Mouse (Mus musculus) midbrain, embryonic 15.5 days (tissue): ENCODE results near the gene Chd3. TPM values are rescaled to one million over a fixed set of nuclear protein-coding genes. Genes with fewer than 3 reads are reported as not detected.

ENCODE experiments used
- ATAC-seq: fragments of 200-750 bp; cut with Nextera tagmentation; replicated peaks from 2 replicates; pipeline ENCODE4 v1.8.0; 2017; ENCODE audit warnings: moderate TSS enrichment
- H3K27ac ChIP-seq: fragments of 300-500 bp; sonication (generic); 2 replicates; pipeline ENCODE4 v1.5.1; 2015; ENCODE audit warnings: mild to moderate bottlenecking, inconsistent platforms
- H3K27me3 ChIP-seq: fragments of 300-500 bp; sonication (generic); replicated peaks from 2 replicates; pipeline ENCODE4 v1.6.1; 2015; ENCODE audit warnings: inconsistent platforms
- H3K36me3 ChIP-seq: fragments of 300-500 bp; sonication (generic); replicated peaks from 2 replicates; pipeline ENCODE4 v1.6.1; 2015; ENCODE audit warnings: inconsistent platforms
- H3K4me1 ChIP-seq: fragments of 300-500 bp; sonication (generic); 2 replicates; pipeline ENCODE4 v1.6.1; 2015; ENCODE audit warnings: inconsistent platforms
- H3K4me2 ChIP-seq: fragments of 300-500 bp; sonication (generic); 2 replicates; pipeline ENCODE4 v1.6.1; 2015; ENCODE audit warnings: inconsistent platforms, mild to moderate bottlenecking, moderate library complexity
- H3K4me3 ChIP-seq: fragments of 300-500 bp; sonication (generic); 2 replicates; pipeline ENCODE4 v1.5.1; 2015; ENCODE audit warnings: mild to moderate bottlenecking, inconsistent platforms
- H3K9ac ChIP-seq: fragments of 300-500 bp; sonication (generic); 2 replicates; pipeline ENCODE4 v1.6.1; 2015; ENCODE audit warnings: mild to moderate bottlenecking, inconsistent platforms
- H3K9me3 ChIP-seq: fragments of 300-500 bp; sonication (generic); 2 replicates; pipeline ENCODE4 v1.6.1; 2016; ENCODE audit warnings: inconsistent platforms
- WGBS: fragments of 180-500 bp; shearing (Covaris S2); methylation state at CpG from one replicate; pipeline ENCODE4 v1.1.7; 2015; ENCODE audit warnings: mixed read lengths; 5-methylcytosine and 5-hydroxymethylcytosine counted together
- polyA plus RNA-seq: library from polyadenylated mRNA; unstranded; fragments of >200 nt; fragmentation: Nextera tagmentation; extraction: Ambion mirVana; gene quantifications from 2 replicates; pipeline ENCODE4 v1.2.1, GENCODE M21; 2015

Chd3 gene
- polyA plus RNA-seq, 1 experiment from 2014 or later: 102 TPM

DNA sequence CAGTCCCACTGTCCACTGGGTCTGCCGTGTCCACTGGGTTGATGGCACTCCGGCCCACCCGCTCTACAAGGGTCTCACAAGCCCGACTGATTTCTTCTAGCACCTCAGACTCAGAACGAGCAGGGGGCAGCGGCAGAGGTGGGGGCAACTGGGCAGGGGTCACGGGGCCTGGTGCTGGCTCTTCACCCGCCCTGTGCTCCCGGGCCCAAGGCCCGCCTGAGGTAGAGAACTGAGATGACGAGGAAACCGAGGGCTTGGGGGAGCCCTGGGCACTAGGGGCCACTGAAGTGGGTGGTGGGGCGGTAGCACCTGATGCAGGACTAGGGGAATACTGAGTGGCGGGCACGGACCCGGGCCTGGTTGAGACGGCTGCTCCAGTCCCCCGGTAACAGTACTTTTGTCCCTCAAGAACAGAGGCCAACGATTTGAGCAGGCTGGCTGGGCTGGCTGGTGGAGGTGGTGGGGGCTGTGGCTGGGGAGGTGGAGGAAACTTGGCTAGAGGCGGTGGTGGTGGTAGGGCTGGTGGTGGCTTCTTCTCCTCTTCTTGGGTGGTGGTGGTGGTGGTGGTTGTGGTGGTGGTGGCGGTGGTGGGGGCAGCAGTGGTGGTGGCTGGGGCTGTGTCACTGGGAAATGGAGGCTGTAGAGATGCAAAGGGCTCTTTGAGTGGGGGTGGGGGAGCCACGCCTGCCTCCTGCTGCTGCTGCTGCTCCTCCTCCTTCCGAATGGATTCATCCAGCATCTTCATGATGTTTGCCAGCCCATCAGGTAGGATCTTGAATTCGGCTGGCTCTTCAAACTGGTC lies 35.6 kb upstream of the Chd3 start:
- no peaks in the 10 kb centered on the region for H3K9me3 ChIP-seq
- no peak overlapping the region for H3K4me3 ChIP-seq
- no peak overlapping the region for H3K4me2 ChIP-seq
- ATAC-seq: no peak
- no peak overlapping the region for H3K27ac ChIP-seq
- no peak overlapping the region for H3K9ac ChIP-seq
- 93% methylated on average over 23 of the region's 24 CpGs for WGBS
- peaks cover 26% of the 10 kb centered on the region for H3K4me1 ChIP-seq
- H3K27me3 ChIP-seq: 0 out of 2 replicates have a peak, but pooled peaks cover 6% of the 10 kb centered on the region
- peaks cover 72% of the 10 kb centered on the region for H3K36me3 ChIP-seq

DNA sequence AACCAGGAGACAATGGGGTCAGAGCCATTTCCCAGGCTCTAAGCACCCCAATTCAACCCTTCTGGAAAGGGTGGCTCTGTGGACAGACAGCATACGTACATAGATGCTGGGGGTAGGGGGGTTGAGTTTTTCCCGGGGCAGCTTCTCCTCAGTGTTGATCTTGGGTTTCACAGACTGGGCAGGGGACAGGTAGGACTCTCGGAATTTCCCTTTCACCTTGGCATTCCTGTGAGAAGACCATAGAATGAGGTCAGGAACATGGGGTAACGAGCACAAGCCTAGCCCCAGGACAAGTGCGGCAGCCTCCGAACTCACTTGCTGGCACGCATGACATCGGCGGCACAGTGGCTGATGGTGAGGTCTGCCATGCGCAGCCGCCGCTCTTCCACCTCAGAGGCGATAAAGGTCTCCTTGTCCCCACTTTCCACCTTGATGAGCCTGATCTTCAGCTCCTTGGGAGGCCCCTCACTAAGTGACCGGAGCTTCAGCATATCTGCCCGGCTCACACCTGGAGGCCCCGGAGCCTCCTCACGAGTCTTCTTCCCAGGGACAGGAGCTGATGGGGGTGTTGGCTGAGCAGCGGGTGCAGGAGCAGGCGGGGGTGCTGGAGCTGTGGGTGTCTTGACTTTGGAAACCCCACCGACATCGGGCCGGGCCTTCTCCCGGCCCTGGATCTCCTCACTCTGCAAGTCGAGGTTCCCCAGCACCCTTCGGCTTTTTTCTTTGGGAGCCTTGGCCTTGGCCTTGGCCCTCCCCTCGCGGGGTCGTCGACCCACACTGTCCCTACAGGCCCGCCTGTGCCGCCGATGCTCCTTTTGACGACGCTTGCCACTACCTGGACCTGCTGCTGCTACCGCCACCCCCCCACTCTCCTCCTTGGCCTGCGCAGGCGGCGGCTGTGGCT lies 34.7 kb upstream of the Chd3 start:
- H3K4me2 ChIP-seq: no peak overlapping the region
- WGBS: 92% methylated on average over 37 of the region's 38 CpGs
- H3K9me3 ChIP-seq: no peaks in the 10 kb centered on the region
- ATAC-seq: no peak
- 0 out of 2 replicates have a peak, but pooled peaks cover 6% of the 10 kb centered on the region for H3K27me3 ChIP-seq
- no peak overlapping the region for H3K9ac ChIP-seq
- H3K36me3 ChIP-seq: peaks cover 75% of the 10 kb centered on the region
- H3K4me1 ChIP-seq: peaks cover 17% of the 10 kb centered on the region
- no peak overlapping the region for H3K27ac ChIP-seq
- no peak overlapping the region for H3K4me3 ChIP-seq

DNA sequence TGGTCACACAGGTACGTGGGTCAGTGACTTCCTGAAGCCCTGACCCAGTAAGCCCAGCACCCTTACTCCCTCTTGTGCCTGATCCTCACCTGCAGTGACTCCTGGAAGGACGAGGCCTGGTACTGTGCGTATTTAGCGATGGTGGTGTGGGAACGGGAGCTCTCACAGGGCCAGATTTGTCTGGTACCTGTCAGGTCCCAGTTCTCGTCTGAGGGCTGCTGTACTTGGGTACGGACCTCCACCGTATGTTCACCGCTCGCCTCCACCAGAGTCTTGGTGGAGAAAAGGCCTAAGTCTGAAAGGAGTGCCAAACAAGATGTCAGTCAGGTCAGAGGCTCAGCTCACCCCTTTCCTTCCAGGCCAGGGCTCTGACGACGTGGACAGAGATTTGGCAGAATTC lies 32.8 kb upstream of the Chd3 start:
- 0 out of 2 replicates have a peak overlapping the region, but pooled peaks have one; percentile 2 for H3K27ac ChIP-seq
- 87% methylated on average over 12 of the region's 12 CpGs for WGBS
- H3K27me3 ChIP-seq: 0 out of 2 replicates have a peak, but pooled peaks cover 6% of the 10 kb centered on the region
- H3K4me3 ChIP-seq: no peak overlapping the region
- H3K9me3 ChIP-seq: no peaks in the 10 kb centered on the region
- ATAC-seq: no peak
- peaks cover 67% of the 10 kb centered on the region for H3K36me3 ChIP-seq
- H3K9ac ChIP-seq: no peak overlapping the region
- H3K4me1 ChIP-seq: peaks cover 7% of the 10 kb centered on the region
- no peak overlapping the region for H3K4me2 ChIP-seq

DNA sequence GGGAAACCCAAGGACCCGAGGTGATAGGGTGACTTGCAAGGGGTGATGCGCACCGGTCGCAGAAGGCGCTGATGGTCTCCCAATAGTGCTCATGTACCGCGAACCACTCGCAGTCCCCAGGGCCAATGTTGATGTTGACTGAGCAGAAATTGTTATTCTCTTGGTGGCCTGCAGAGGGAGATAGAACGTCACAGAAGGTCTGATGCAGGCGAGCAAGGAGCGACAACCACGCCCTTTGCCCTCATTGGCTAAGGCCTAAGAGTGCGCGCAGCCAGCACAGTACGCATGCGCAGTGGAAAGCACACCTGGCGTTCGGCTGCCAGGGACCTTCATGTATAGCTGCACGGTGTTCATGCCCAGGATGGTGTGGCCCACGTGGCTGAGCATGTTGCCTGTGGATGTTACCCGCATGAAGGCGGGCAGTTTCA lies 32.0 kb upstream of the Chd3 start:
- H3K4me3 ChIP-seq: no peak overlapping the region
- H3K9me3 ChIP-seq: no peaks in the 10 kb centered on the region
- peak; percentile 70 for ATAC-seq
- no peak overlapping the region for H3K4me2 ChIP-seq
- no peak overlapping the region for H3K9ac ChIP-seq
- 0 out of 2 replicates have a peak, but pooled peaks cover 6% of the 10 kb centered on the region for H3K27me3 ChIP-seq
- 0 out of 2 replicates have a peak overlapping the region, but pooled peaks have one; percentile 2 for H3K27ac ChIP-seq
- WGBS: 19% methylated on average over 22 of the region's 22 CpGs
- H3K4me1 ChIP-seq: peaks cover 13% of the 10 kb centered on the region
- H3K36me3 ChIP-seq: peaks cover 61% of the 10 kb centered on the region

- no peak overlapping the region for H3K4me2 ChIP-seq
- H3K4me1 ChIP-seq: peaks cover 16% of the 10 kb centered on the region
- H3K9me3 ChIP-seq: no peaks in the 10 kb centered on the region
- no peak overlapping the region for H3K27ac ChIP-seq
- H3K9ac ChIP-seq: no peak overlapping the region
- H3K27me3 ChIP-seq: 0 out of 2 replicates have a peak, but pooled peaks cover 6% of the 10 kb centered on the region
- H3K4me3 ChIP-seq: no peak overlapping the region
- peaks cover 51% of the 10 kb centered on the region for H3K36me3 ChIP-seq
- no peak for ATAC-seq
- WGBS: 79% methylated on average over 25 of the region's 25 CpGs
Observed at GRCm38 (mm10) chr11:69400083-69400850, 31.1 kb upstream of the Chd3 start.

DNA sequence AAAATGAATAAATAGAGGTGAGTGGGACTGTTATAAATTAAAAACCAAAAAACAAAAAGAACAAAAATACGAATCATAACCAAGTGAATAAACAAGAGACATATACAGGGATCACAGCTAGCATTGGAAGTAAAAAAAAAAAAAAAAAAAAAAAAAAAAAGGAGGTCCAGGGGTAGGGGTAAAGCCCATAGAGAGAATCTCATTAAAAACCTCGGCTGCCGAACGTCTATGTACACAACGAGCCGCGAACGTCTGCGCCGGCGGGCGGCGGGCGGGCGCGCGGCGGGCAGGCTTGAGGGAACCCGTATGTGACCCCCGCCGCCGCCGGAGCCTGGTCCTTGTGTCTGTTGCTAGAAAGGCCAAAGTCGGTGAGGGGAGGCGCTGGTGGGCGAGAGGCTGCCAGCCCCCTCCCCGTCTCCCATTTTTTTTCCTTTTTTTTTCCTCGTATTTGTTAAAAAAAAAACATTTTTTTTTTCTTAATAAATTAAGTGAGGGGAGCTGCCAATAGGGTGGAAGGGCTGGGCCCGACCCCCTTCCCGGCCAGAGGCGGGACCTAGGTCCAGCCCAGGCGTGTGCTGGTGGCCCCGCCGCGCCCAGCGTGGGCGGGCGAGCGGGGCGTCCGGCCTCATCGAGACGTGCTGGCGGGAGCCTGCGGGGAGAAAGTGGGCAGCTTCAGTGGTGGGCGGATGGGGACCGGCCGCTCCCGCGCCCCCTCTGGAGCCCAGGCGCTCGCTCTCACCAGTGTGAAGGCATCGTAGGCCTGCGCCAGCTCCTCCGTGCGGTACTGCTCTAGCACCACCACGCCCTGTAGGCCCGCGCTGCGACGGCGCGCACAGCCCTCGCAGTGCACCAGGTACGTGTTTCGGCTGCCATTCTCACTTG lies 30.2 kb upstream of the Chd3 start:
- no peak overlapping the region for H3K4me3 ChIP-seq
- WGBS: 21% methylated on average over 58 of the region's 66 CpGs

GRCm38 (mm10) chr11:69398486-69399200 lies 29.4 kb upstream of the Chd3 start:
- peaks cover 37% of the 10 kb centered on the region for H3K36me3 ChIP-seq

More for the DNA sequence above, 30.2 kb upstream of the Chd3 start:
- Histone ChIP-seq H3K4me1 (peaks cover 17% of the 10 kb centered on the region), H3K36me3 (peaks cover 45% of the 10 kb centered on the region), H3K27ac (no peak overlapping the region), H3K9ac (no peak overlapping the region), H3K9me3 (no peaks in the 10 kb centered on the region), H3K4me2 (no peak overlapping the region), H3K27me3 (0 out of 2 replicates have a peak, but pooled peaks cover 6% of the 10 kb centered on the region)
- ATAC-seq: no peak

GRCm38 (mm10) chr11:69398059-69398458 lies 28.9 kb upstream of the Chd3 start, which contains the start of gene Tmem88:
Gene Tmem88 (minus strand): TSS chr11:69398234.
- no peak for ATAC-seq
- H3K36me3 ChIP-seq: peaks cover 32% of the 10 kb centered on the region
- peak within 1 kb of the TSS; percentile 2 for H3K4me3 ChIP-seq
- no peak within 1 kb of the TSS for H3K27ac ChIP-seq
- no peaks in the 10 kb centered on the region for H3K9me3 ChIP-seq
- H3K9ac ChIP-seq: no peak within 1 kb of the TSS
- H3K4me1 ChIP-seq: peaks cover 23% of the 10 kb centered on the region
- H3K4me2 ChIP-seq: peak within 1 kb of the TSS; percentile 27
- 4% methylated on average over 16 of the region's 16 CpGs for WGBS
- 0 out of 2 replicates have a peak, but pooled peaks cover 6% of the 10 kb centered on the region for H3K27me3 ChIP-seq

More at GRCm38 (mm10) chr11:69398486-69399200, 29.4 kb upstream of the Chd3 start:
- no peak overlapping the region for H3K27ac ChIP-seq
- H3K4me2 ChIP-seq: no peak overlapping the region
- H3K9me3 ChIP-seq: no peaks in the 10 kb centered on the region
- ATAC-seq: no peak
- no peak overlapping the region for H3K4me3 ChIP-seq
- no peak overlapping the region for H3K9ac ChIP-seq
- 18% methylated on average over 21 of the region's 21 CpGs for WGBS
- 0 out of 2 replicates have a peak, but pooled peaks cover 6% of the 10 kb centered on the region for H3K27me3 ChIP-seq
- H3K4me1 ChIP-seq: peaks cover 23% of the 10 kb centered on the region

- WGBS: 9% methylated on average over 24 of the region's 24 CpGs
- Histone ChIP-seq H3K27ac (no peak overlapping the region), H3K4me2 (peak overlapping the region; percentile 27), H3K9me3 (no peaks in the 10 kb centered on the region), H3K27me3 (0 out of 2 replicates have a peak, but pooled peaks cover 6% of the 10 kb centered on the region), H3K4me1 (peaks cover 23% of the 10 kb centered on the region), H3K36me3 (peaks cover 28% of the 10 kb centered on the region), H3K4me3 (peak overlapping the region; percentile 2; the same call in 1 of the 2 replicates), H3K9ac (no peak overlapping the region)
- no peak for ATAC-seq
Observed at GRCm38 (mm10) chr11:69397581-69398057, 28.4 kb upstream of the Chd3 start.

DNA sequence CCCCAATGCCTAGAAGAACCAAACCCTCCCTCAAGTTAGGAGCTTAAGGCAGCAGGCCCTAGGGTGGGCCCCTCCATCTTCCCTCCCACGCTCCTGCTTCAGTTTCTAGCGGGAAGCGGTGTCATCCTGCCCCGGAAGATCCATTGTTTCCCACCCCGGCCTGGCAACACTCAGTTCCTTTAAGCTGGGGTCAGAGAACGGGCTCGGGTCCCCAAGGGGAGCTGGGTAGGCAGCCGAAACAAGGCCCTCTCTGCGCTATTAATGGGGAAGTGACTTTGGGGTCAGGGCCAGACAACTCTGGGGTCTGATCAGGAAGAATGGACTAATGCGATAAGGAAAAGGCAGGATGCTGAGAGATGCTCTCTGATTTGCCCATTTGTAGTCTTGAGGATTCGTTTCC lies 27.6 kb upstream of the Chd3 start:
- Histone ChIP-seq H3K9me3 (no peaks in the 10 kb centered on the region), H3K9ac (peak overlapping the region; percentile 20; the same call in 1 of the 2 replicates), H3K4me3 (peak overlapping the region; percentile 64), H3K27ac (0 out of 2 replicates have a peak overlapping the region, but pooled peaks have one; percentile 13), H3K4me2 (peak overlapping the region; percentile 63), H3K36me3 (peaks cover 20% of the 10 kb centered on the region), H3K27me3 (0 out of 2 replicates have a peak, but pooled peaks cover 6% of the 10 kb centered on the region), H3K4me1 (peaks cover 23% of the 10 kb centered on the region)
- ATAC-seq: no peak
- WGBS: 23% methylated on average over 11 of the region's 11 CpGs
